Mouse (Mus musculus) heart, embryonic 14.5 days (tissue): ENCODE measurements around the gene H2-Q2. TPM values are rescaled to one million over a fixed set of nuclear protein-coding genes. Genes with fewer than 3 reads are reported as not detected.
"Not testable (repeated sequence)": the region's sequence is repeated elsewhere in the genome, so short reads cannot be mapped to it uniquely, and the experiment has no call there.

Source experiments
- ATAC-seq: fragments of 200-750 bp; cut with Nextera tagmentation; 2 replicates; pipeline ENCODE4 v1.8.0; 2017; ENCODE audit warnings: low read depth, moderate TSS enrichment; ENCODE audit not compliant: insufficient number of reproducible peaks, insufficient read depth, low FRiP score
- H3K27ac ChIP-seq, 2 experiments: fragments of 200-500 bp in 1 of 2; fragments of 300-500 bp in 1 of 2; sonication (generic) in 1 of 2; replicated peaks in 1 of 2; 2 replicates each; pipeline ENCODE4 v1.5.1; 2012 to 2014; ENCODE audit warnings: low read depth in 2 of 2, low read length in 2 of 2, control low read depth in 1 of 2, mild to moderate bottlenecking in 1 of 2, mixed read lengths in 1 of 2; ENCODE audit not compliant: control insufficient read depth in 1 of 2, insufficient read depth in 1 of 2
- H3K27me3 ChIP-seq: fragments of 300-500 bp; sonication (generic); 2 replicates; pipeline ENCODE4 v1.6.1; 2014; ENCODE audit warnings: mild to moderate bottlenecking, low read length, control low read depth; ENCODE audit not compliant: control insufficient read depth, insufficient read depth
- H3K36me3 ChIP-seq: fragments of 300-500 bp; sonication (generic); 2 replicates; pipeline ENCODE4 v1.6.1; 2014; ENCODE audit warnings: mild to moderate bottlenecking, control low read depth, low read length, mixed read lengths; ENCODE audit not compliant: control insufficient read depth, insufficient read depth
- H3K4me1 ChIP-seq, 2 experiments: fragments of 200-500 bp in 1 of 2; fragments of 300-500 bp in 1 of 2; sonication (generic) in 1 of 2; 2 replicates each; pipeline ENCODE4 v1.6.1; 2012 to 2014; ENCODE audit warnings: low read length in 2 of 2, control low read depth in 1 of 2, mixed read lengths in 1 of 2; ENCODE audit not compliant: control insufficient read depth in 2 of 2, insufficient read depth in 2 of 2
- H3K4me2 ChIP-seq: fragments of 300-500 bp; sonication (generic); 2 replicates; pipeline ENCODE4 v1.6.1; 2014; ENCODE audit warnings: mild to moderate bottlenecking, low read length
- H3K4me3 ChIP-seq, 2 experiments: fragments of 200-500 bp in 1 of 2; fragments of 300-500 bp in 1 of 2; sonication (generic) in 1 of 2; 2 replicates each; pipeline ENCODE4 v1.5.1; 2012 to 2014; ENCODE audit warnings: low read length in 2 of 2, mild to moderate bottlenecking in 2 of 2, control low read depth in 1 of 2, low read depth in 1 of 2, moderate library complexity in 1 of 2; ENCODE audit not compliant: control insufficient read depth in 1 of 2, insufficient read depth in 1 of 2
- H3K9ac ChIP-seq: fragments of 300-500 bp; sonication (generic); 2 replicates; pipeline ENCODE4 v1.6.1; 2014; ENCODE audit warnings: mild to moderate bottlenecking, low read length
- H3K9me3 ChIP-seq: fragments of 300-500 bp; sonication (generic); 2 replicates; pipeline ENCODE4 v1.6.1; 2016; ENCODE audit warnings: low read length, control low read depth; ENCODE audit not compliant: control insufficient read depth
- WGBS: fragments of 180-500 bp; shearing (Covaris S2); extraction: QIAGEN DNeasy Blood & Tissue Kit; methylation state at CpG from one replicate; pipeline ENCODE4 v1.1.7; 2014; 5-methylcytosine and 5-hydroxymethylcytosine counted together
- polyA plus RNA-seq: library from polyadenylated mRNA; unstranded; fragments of >200 nt; fragmentation: Nextera tagmentation; extraction: Ambion mirVana; gene quantifications from 2 replicates; pipeline ENCODE4 v1.2.1, GENCODE M21; 2014

H2-Q2 gene
- polyA plus RNA-seq, 1 experiment from 2014 or later: 1.6 TPM

GRCm38 (mm10) chr17:35342711-35343476 lies 852 bp downstream of the H2-Q2 start:
- 2% methylated on average over 41 of the region's 46 CpGs for WGBS
- Histone ChIP-seq H3K4me3 (peak overlapping the region; percentile 45 to 47), H3K4me2 (peak overlapping the region; percentile 83), H3K36me3 (no peaks in the 10 kb centered on the region), H3K27ac (no peak overlapping the region), H3K27me3 (peaks cover 40% of the 10 kb centered on the region), H3K4me1 (peaks cover 7 to 10% of the 10 kb centered on the region in 2 experiments; a peak in 3 of 4 replicates), H3K9me3 (no peaks in the 10 kb centered on the region), H3K9ac (peak overlapping the region; percentile 38; the same call in 1 of the 2 replicates)
- ATAC-seq: no peak

- H3K4me2 ChIP-seq, H3K36me3 ChIP-seq, H3K4me3 ChIP-seq, H3K4me1 ChIP-seq, ATAC-seq, H3K9ac ChIP-seq, H3K27ac ChIP-seq, H3K9me3 ChIP-seq: not testable (repeated sequence)
- peaks cover 17% of the 10 kb centered on the region for H3K27me3 ChIP-seq
Observed at GRCm38 (mm10) chr17:35347659-35348058, 5.6 kb downstream of the H2-Q2 start.

- 41% methylated on average over 6 of the region's 6 CpGs for WGBS
Observed at GRCm38 (mm10) chr17:35353275-35353674, 11.2 kb downstream of the H2-Q2 start.

GRCm38 (mm10) chr17:35354071-35354470 lies 12.0 kb downstream of the H2-Q2 start:
- H3K27me3 ChIP-seq: no peaks in the 10 kb centered on the region
- WGBS: 70% methylated on average over 2 of the region's 2 CpGs
- no peak overlapping the region for H3K4me2 ChIP-seq

More at GRCm38 (mm10) chr17:35353275-35353674, 11.2 kb downstream of the H2-Q2 start:
- not testable (repeated sequence) for H3K9me3 ChIP-seq, ATAC-seq, H3K9ac ChIP-seq, H3K36me3 ChIP-seq, H3K27me3 ChIP-seq, H3K4me2 ChIP-seq, H3K27ac ChIP-seq, H3K4me3 ChIP-seq, H3K4me1 ChIP-seq

GRCm38 (mm10) chr17:35357086-35357485 lies 15.0 kb downstream of the H2-Q2 start:
- WGBS: 37% methylated on average over 1 of the region's 1 CpGs

More at GRCm38 (mm10) chr17:35354071-35354470, 12.0 kb downstream of the H2-Q2 start:
- no peak overlapping the region for H3K9ac ChIP-seq
- H3K36me3 ChIP-seq: no peaks in the 10 kb centered on the region
- H3K4me3 ChIP-seq: no peak overlapping the region
- peaks cover 3 to 5% of the 10 kb centered on the region in 2 experiments; a peak in 3 of 4 replicates for H3K4me1 ChIP-seq
- no peak for ATAC-seq
- no peaks in the 10 kb centered on the region for H3K9me3 ChIP-seq
- H3K27ac ChIP-seq: no peak overlapping the region

GRCm38 (mm10) chr17:35358763-35359469 lies 16.9 kb downstream of the H2-Q2 start:
- 7% methylated on average over 38 of the region's 38 CpGs for WGBS

More at GRCm38 (mm10) chr17:35357086-35357485, 15.0 kb downstream of the H2-Q2 start:
- Histone ChIP-seq H3K27me3 (no peaks in the 10 kb centered on the region), H3K4me3 (no peak overlapping the region), H3K4me1 (peaks cover 3 to 9% of the 10 kb centered on the region in 2 experiments; a peak in 3 of 4 replicates), H3K9me3 (no peaks in the 10 kb centered on the region), H3K27ac (no peak overlapping the region), H3K36me3 (no peaks in the 10 kb centered on the region), H3K9ac (no peak overlapping the region), H3K4me2 (no peak overlapping the region)
- ATAC-seq: no peak

GRCm38 (mm10) chr17:35359470-35359862 lies 17.4 kb downstream of the H2-Q2 start:
- peak overlapping the region; percentile 48; the same call in 1 of the 2 replicates for H3K9ac ChIP-seq
- 0 out of 2 replicates have a peak, but pooled peaks cover 7% of the 10 kb centered on the region for H3K9me3 ChIP-seq
- peak overlapping the region; percentile 67 for H3K4me2 ChIP-seq
- peak; percentile 6; the same call in 1 of the 2 replicates for ATAC-seq
- no peaks in the 10 kb centered on the region for H3K27me3 ChIP-seq
- peaks cover 3 to 9% of the 10 kb centered on the region in 2 experiments; a peak in 3 of 4 replicates for H3K4me1 ChIP-seq
- no peaks in the 10 kb centered on the region for H3K36me3 ChIP-seq
- H3K4me3 ChIP-seq: peak overlapping the region; percentile 39 to 48
- no peak overlapping the region for H3K27ac ChIP-seq
- WGBS: 15% methylated on average over 21 of the region's 21 CpGs

More at GRCm38 (mm10) chr17:35358763-35359469, 16.9 kb downstream of the H2-Q2 start:
- no peak for ATAC-seq
- Histone ChIP-seq H3K4me1 (peaks cover 3 to 9% of the 10 kb centered on the region in 2 experiments; a peak in 3 of 4 replicates), H3K36me3 (no peaks in the 10 kb centered on the region), H3K4me2 (peak overlapping the region; percentile 67), H3K4me3 (peak overlapping the region; percentile 39 to 48), H3K27ac (no peak overlapping the region), H3K27me3 (no peaks in the 10 kb centered on the region), H3K9me3 (0 out of 2 replicates have a peak, but pooled peaks cover 7% of the 10 kb centered on the region), H3K9ac (peak overlapping the region; percentile 48; the same call in 1 of the 2 replicates)
